Mouse (Mus musculus): ENCODE measurements around the gene Gja4.

Gja4 gene

GRCm38 (mm10) chr4:127313861-127314260 is at the start of gene Gja4:
Gene Gja4, minus strand, starts transcription at chr4:127314039.
- DNase-seq (ENCODE audit: extremely low read depth, low read depth, low spot score), result no peak

- DNase-seq (ENCODE audit: extremely low read depth, low read depth, low spot score), result no peak
Measured at GRCm38 (mm10) chr4:127363331-127363730, 49.5 kb upstream of the Gja4 start.

- DNase-seq (ENCODE audit: extremely low read depth, low read depth, low spot score), result no peak
Measured at GRCm38 (mm10) chr4:127362520-127362919, 48.7 kb upstream of the Gja4 start.

- DNase-seq (ENCODE audit: extremely low read depth, low read depth, low spot score), result no peak
Measured at GRCm38 (mm10) chr4:127358018-127358417, 44.2 kb upstream of the Gja4 start, which contains the start of gene Gjb5. Gene Gjb5, minus strand, starts transcription at chr4:127358181.

- no peak for DNase-seq (ENCODE audit: extremely low read depth, low read depth, low spot score)
Measured at GRCm38 (mm10) chr4:127354506-127355485, 41.0 kb upstream of the Gja4 start.

GRCm38 (mm10) chr4:127353951-127354438 is 40.2 kb upstream of the Gja4 start, which contains the start of gene Gjb4:
Gene Gjb4, minus strand, starts transcription at chr4:127354081.
- DNase-seq (ENCODE audit: extremely low read depth, low read depth, low spot score), result no peak

GRCm38 (mm10) chr4:127352594-127352993 is 38.8 kb upstream of the Gja4 start:
- DNase-seq (ENCODE audit: extremely low read depth, low read depth, low spot score), result no peak

- peak; percentile 91 for DNase-seq (ENCODE audit: extremely low read depth, low read depth, low spot score)
Measured at GRCm38 (mm10) chr4:127349560-127350300, 35.9 kb upstream of the Gja4 start.

GRCm38 (mm10) chr4:127345000-127345399 is 31.2 kb upstream of the Gja4 start:
- no peak for DNase-seq (ENCODE audit: extremely low read depth, low read depth, low spot score)

- DNase-seq (ENCODE audit: extremely low read depth, low read depth, low spot score), result peak; percentile 98
Measured at GRCm38 (mm10) chr4:127341372-127341771, 27.5 kb upstream of the Gja4 start.

GRCm38 (mm10) chr4:127337668-127338067 is 23.8 kb upstream of the Gja4 start:
- no peak for DNase-seq (ENCODE audit: extremely low read depth, low read depth, low spot score)

- DNase-seq (ENCODE audit: extremely low read depth, low read depth, low spot score), result peak; percentile 96
Measured at GRCm38 (mm10) chr4:127334870-127335504, 21.1 kb upstream of the Gja4 start.

GRCm38 (mm10) chr4:127331171-127331570 is 17.3 kb upstream of the Gja4 start:
- DNase-seq (ENCODE audit: extremely low read depth, low read depth, low spot score), result no peak

GRCm38 (mm10) chr4:127330181-127331100 is 16.6 kb upstream of the Gja4 start, which contains the start of gene Gjb3:
Gene Gjb3, minus strand, starts transcription at chr4:127330844.
- no peak for DNase-seq (ENCODE audit: extremely low read depth, low read depth, low spot score)

- DNase-seq (ENCODE audit: extremely low read depth, low read depth, low spot score), result no peak
Measured at GRCm38 (mm10) chr4:127329751-127330150, 15.9 kb upstream of the Gja4 start.

- no peak for DNase-seq (ENCODE audit: extremely low read depth, low read depth, low spot score)
Measured at GRCm38 (mm10) chr4:127329046-127329445, 15.2 kb upstream of the Gja4 start.

GRCm38 (mm10) chr4:127328378-127328777 is 14.5 kb upstream of the Gja4 start:
- no peak for DNase-seq (ENCODE audit: extremely low read depth, low read depth, low spot score)

GRCm38 (mm10) chr4:127327749-127328148 is 13.9 kb upstream of the Gja4 start:
- no peak for DNase-seq (ENCODE audit: extremely low read depth, low read depth, low spot score)

GRCm38 (mm10) chr4:127327258-127327657 is 13.4 kb upstream of the Gja4 start:
- DNase-seq (ENCODE audit: extremely low read depth, low read depth, low spot score), result no peak

GRCm38 (mm10) chr4:127325276-127325675 is 11.4 kb upstream of the Gja4 start:
- DNase-seq (ENCODE audit: extremely low read depth, low read depth, low spot score), result no peak

Data from fat pad, adult 2 months (tissue).